Mouse (Mus musculus) retina, postnatal 1 day (tissue): ENCODE measurements around the gene Gpr162.
A peak's percentile ranks its signal among the peaks of the same experiment; 100 is the strongest.
"Not testable (repeated sequence)": the region's sequence is repeated elsewhere in the genome, so short reads cannot be mapped to it uniquely, and the experiment has no call there.

ENCODE experiments used
- DNase-seq: peaks from one replicate; pipeline ENCODE4 v3.0.0-alpha.2; 2012

Gene Gpr162

DNA sequence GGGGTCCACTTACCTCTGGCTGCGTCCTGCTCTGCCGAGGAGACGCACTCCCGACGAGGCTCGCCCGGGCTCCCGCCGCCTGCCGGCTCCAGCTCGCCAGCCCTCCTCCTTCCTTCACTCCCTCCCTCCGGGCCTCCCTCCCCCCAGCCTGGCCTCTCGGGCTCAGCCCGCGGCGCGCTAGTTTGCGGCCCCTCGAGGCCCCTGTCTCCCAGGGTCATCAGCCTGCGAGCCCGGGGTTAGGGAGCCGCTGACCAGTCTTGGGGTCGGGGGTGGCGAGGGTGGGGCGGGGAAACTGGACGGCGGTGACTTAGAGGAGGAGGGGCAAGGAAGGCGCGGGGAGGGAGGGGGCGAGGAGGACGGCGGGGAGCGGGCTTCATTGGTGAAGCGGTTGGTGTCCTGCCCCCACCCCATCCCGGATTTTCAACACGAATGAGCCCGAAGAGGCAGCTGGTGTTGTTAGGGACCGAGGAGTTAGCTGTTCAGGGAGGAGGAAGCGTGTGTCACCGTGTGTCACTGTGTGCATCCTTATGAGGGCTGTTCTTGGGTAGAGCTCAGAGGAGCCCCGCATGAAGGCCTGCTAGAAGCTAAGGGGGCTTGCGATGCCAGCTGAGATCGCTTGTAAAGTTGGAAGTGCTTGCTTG is at the start of gene Gpr162:
Gene Gpr162, minus strand, starts transcription at position 326 of the 641 bp plus-strand sequence.
- DNase-seq: peak; percentile 90

- DNase-seq: no peak
Measured at GRCm38 (mm10) chr6:124913214-124913613, 49.4 kb upstream of the Gpr162 start.

GRCm38 (mm10) chr6:124911533-124912218 is 47.9 kb upstream of the Gpr162 start, which contains the start of gene Lag3:
Lag3 (minus strand) TSS chr6:124911705.
- DNase-seq: no peak

- DNase-seq: peak; percentile 56
Measured at GRCm38 (mm10) chr6:124910032-124910431, 46.2 kb upstream of the Gpr162 start.

- no peak for DNase-seq
Measured at GRCm38 (mm10) chr6:124907767-124908166, 44.0 kb upstream of the Gpr162 start.

- DNase-seq: peak; percentile 76
Measured at GRCm38 (mm10) chr6:124904991-124905860, 41.4 kb upstream of the Gpr162 start.

GRCm38 (mm10) chr6:124904161-124904981 is 40.6 kb upstream of the Gpr162 start:
- DNase-seq: peak; percentile 95

DNA sequence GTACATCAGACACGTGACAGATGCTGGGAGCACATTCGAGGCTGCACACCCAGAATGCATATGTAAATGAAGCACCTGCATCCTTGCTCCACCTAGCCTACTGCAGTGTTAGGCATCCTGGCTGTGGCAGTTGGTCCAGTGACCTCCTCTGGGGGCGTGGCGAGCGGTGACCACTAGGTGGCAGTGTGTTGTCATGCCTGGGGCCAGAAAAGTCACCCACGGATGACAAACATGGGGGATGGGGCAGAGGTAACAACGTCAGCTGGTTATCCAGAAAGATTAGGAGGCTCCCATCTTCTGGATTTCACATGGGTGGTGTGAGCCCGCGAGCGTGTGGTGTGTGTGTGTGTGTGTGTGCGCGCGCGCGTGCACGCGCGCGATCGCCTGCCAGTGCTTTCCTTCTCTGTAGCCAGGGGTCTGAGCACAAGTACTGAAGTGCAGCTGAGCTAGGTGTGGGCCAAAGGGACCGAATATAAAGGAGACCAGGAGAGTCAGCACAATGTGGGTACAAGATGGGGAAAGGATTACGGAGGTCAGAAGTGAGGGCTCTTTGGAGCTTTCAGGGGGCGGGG is 39.9 kb upstream of the Gpr162 start:
- DNase-seq: peak; percentile 96

GRCm38 (mm10) chr6:124901851-124902250 is 38.1 kb upstream of the Gpr162 start:
- DNase-seq: no peak

DNA sequence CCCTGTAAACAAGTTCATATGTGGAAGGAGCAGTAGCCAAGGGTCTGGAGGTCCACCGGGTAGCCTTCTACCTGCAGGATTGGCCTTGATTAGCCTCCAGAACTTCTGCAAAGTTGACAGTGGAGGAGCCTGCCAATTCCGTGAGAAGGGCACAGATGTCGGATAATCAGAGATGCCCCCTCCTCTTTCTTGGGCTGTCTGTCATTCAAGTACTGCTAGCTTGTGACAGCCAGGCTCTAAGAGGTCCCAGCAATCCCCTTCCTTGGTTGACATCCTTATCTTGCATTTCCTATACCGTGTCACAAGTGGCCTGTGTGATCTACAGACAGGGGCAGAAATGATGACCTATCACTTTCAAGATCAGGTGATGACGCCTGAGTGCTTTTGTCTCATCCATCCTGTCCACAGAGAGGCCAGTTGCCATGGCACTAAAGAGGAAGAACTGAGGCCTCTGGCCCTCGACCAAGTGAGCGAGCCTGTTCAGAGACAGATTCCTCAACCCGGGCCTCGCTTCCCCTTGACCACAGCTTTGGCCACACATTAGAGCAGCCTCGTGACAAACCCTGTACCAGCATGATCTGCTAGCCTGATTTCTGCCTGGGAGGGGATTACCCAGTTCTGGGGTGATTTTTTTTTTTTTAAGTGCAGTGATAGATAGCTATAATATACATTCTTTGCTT is 37.2 kb upstream of the Gpr162 start:
- peak; percentile 38 for DNase-seq

DNA sequence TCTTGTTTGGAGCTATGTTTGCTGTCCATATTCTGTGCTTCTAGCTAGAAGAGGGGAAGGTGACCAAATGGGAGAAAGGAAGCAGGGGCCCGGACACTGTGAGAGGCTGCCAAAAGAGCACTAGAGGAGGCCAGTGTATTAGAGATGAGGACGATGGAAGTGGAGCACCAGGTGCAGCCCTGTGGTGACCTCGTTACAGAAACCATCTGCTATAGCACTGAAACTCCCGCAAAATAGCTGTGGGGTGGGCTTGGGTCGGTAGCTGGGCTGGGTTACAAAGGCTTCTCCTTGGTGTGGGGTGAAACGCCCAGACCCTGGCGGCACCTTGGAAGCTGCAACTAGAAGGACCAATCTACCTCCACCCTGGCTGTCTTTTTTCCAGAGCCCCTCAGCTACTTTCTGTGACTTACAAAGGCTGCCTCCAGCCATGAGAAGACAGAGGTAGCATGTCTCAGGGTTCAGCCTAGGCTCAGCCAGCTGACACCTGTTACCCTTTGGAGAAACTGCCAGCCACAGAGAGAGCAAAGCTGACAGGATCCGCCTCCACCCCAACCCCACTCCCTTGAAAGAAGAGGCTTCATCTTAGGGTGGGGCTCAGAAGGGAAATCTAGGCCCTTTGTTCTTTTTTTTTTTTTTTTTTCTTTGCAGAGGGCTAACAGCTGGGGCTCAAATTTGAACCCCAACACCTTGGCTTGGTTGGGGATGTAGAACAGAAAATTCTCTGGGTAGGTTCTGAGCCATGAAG is 36.4 kb upstream of the Gpr162 start:
- DNase-seq: peak; percentile 64

- DNase-seq: peak; percentile 71
Measured at GRCm38 (mm10) chr6:124898359-124898758, 34.6 kb upstream of the Gpr162 start.

GRCm38 (mm10) chr6:124894113-124894512 is 30.3 kb upstream of the Gpr162 start:
- DNase-seq: not testable (repeated sequence)

GRCm38 (mm10) chr6:124890997-124891396 is 27.2 kb upstream of the Gpr162 start:
- no peak for DNase-seq

DNA sequence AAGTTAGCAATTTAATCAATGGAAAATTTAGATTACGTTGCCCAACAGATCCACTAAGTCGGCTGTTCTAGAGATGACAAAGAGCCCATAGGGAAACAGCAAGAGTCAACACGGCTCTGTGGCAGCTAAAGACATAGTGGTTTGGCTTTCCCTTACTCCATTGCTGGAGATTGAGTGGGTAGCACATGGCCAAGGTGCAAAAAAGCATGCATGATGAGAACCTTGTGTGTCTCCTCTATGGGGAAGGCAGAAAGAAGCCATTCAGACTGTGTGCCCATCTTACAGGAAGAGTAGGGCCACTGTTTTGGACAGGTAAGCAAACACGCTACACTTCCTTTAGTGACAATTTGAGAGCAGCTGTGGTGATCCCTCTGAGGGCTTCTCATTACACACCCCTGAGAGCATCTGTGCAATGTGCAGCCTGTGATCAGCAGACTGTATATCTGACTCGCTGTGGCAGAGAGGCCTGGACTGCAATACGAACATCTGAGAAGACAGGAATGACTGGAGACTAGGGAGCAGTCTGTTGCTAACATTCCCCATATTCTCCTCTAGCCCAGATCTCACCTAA is 24.9 kb upstream of the Gpr162 start:
- no peak for DNase-seq

GRCm38 (mm10) chr6:124887986-124888385 is 24.2 kb upstream of the Gpr162 start, which contains the start of gene Cd4:
Cd4 (minus strand) TSS chr6:124888221.
- no peak for DNase-seq

DNA sequence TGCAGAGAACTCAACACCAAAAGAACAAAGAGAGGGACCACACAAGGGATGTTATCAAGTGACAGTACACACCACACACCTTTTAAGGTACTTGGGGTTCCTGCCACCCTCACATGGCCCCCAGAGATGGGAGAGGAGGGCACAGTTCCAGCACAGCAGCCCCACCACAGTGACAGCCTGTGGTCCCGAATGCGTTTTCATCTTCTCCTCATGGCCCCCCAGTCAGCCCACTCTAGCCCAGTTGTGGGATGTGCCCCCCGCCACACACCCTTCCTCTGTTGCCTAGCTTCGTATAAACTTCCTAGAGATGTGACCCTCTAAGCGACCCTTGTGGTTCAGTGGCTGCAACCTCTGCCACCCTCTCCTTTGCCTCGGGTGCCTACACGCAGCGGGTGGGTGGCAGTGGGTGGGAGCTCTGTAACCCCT is 22.2 kb upstream of the Gpr162 start:
- DNase-seq: no peak

DNA sequence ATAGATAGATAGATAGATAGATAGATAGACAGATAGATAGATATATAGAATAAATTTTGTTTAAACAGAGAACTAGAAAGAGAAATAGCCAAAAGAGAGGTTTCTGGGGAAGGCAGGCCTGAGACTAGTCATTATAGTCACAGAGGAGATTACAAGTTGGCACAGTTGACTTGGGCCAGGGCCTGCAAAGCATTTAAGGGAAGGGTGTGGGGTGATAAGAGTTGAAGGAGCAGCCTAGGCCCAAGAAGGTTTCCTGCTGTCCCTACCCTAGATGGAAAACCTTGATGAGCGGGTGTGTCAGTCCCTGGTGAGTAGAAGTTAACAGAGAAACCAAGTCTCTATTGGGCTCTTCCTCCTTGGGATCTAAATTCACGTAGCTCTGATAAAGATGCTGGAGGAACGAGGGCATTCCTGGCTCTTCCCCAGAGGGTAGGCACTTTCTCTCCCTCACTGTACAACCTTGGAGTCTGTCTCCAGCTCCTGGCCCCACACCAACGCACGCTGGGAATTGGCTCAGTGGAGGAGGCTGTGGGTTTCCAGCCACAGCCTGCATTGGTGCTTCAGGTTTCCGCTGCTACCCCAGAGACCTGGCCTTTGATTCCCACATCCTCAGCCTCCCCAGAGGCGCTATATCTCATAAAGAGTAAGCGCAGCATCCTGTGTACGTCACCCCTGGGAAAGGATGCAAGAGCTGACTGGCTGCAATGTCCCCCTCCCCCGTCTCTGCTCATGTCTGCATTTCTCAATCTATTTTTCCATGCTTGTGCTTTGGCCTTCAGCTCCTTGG is 21.1 kb upstream of the Gpr162 start:
- no peak for DNase-seq

GRCm38 (mm10) chr6:124883351-124883750 is 19.6 kb upstream of the Gpr162 start:
- DNase-seq: no peak
